Mouse (Mus musculus): ENCODE measurements around the gene Dpp6.

Dpp6 gene

GRCm38 (mm10) chr5:27306497-27307152 is 489.6 kb downstream of the Dpp6 start:
- DNase-seq, result no peak

GRCm38 (mm10) chr5:27310217-27310616 is 493.2 kb downstream of the Dpp6 start:
- DNase-seq, result no peak

GRCm38 (mm10) chr5:27316674-27317073 is 499.7 kb downstream of the Dpp6 start:
- no peak for DNase-seq

GRCm38 (mm10) chr5:27317264-27317663 is 500.3 kb downstream of the Dpp6 start:
- no peak for DNase-seq

GRCm38 (mm10) chr5:27317832-27318231 is 500.8 kb downstream of the Dpp6 start:
- no peak for DNase-seq

- no peak for DNase-seq
Measured at GRCm38 (mm10) chr5:27319731-27320130, 502.7 kb downstream of the Dpp6 start.

DNA sequence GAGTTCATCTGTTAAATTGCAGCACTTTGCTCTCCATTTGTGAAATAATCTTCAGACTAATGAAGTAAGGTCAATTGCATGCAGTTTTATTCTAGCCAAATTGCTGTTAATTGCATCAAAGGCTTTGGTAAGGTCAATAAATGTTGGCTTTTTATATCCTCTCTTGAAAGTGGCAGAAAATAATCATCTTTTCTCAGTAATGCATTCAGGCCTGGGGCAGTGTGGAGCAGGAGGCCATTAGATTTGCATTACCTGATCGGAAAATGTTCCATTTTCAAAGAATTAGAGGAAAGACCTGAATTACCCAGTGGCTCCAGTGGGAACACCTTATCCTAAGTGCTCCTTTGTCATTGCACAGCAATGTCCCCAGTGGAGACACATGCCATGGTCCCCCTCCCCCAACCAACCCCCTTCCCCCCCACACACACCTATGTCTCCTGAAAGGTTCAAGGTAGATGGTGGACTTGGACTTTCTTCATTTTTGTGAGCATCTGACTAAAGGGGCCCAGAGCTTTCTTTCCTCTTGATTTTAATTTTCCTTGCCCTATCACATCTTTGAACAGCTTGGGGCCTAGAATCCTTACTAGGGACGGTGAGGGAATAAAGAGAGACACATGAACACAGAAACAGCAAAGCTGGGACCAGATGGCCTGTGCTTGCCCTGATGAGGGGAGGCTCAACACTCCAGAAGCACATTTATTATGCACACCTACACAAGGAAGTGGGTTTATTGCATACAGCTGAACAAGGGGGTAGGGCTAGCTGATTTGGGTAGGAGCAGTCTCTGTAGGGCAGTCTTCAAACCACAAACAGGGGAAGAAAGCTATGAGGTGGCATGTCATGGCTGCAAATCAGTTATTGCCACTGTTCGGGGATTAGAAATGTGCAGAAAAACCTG is 506.1 kb downstream of the Dpp6 start:
- no peak for DNase-seq

GRCm38 (mm10) chr5:27324346-27324928 is 507.4 kb downstream of the Dpp6 start:
- no peak for DNase-seq

DNA sequence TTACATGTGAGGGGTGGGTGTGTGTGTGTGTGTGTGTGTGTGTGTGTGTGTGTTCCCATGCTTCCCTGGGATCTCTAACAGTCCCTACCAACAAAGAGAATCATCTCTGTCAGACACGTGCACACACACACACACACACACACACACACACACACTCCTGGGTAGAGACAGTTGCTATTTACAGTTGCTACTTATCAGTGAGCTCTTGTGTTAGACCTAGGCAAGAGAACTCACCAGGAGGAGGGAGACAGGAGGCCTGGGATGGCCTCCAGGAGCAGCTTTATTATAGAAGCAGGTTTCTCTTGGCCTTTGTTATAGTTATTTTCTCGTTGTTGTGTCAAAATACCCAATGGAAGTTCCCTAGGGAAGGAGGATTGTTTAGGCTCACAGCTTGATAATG is 519.7 kb downstream of the Dpp6 start:
- no peak for DNase-seq

DNA sequence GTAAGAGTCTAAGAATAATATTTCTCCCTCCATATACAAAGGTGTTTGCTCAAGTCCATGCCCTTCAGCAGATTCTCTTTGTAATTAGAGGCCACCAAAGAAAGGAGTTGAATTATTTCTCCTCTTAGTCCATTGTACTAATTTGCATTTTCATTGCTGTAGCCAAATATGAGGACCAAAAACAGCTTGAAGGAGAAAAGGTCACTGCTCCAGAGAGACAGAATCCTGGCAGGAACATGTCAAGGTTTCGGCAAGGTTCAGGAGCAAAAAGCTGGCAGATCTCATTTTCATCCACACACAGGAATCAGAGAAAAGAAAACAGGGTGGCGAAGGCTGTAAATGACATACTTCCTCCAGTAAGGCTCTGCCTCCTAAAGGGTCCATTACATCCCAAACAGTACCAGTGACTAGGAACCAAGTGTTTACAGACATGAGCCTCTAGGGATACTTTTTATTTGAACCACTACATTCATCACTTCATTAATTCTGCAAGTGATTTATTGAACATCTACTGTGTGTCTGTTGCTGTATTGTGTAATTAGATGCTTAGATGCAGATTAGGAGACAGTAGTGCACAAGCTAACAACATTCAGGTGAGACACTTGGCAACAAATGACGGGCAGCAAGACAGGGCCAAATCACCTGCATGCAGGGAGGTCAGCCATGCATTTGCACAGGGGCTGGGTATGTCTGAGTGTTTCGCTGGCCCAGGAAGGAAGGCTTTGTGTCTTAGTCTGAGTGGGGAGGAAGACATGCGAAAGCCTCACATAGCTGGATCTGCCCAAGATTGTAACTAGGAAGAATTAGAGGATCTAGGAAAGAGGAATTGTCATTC is 522.4 kb downstream of the Dpp6 start:
- DNase-seq, result no peak

DNA sequence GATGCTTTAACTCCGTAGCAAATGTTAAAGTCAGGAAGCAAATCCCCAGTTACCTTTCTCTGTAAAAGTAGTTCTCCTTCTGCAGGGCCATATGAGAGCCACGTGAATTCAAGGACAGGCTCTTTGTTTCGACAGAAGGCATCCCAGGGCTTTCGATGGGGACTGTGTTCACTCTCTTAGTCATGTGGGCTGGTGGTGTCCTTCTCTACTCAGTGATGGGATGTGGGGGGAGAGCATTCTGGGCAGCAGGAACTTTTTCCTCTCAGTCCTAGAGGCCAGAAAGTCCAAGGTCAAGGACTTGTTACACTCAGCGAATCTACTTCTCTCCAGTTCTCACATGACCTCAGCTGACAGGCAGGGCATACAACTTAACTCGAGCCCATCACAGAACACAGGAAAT is 525.3 kb downstream of the Dpp6 start:
- no peak for DNase-seq

GRCm38 (mm10) chr5:27343626-27344025 is 526.6 kb downstream of the Dpp6 start:
- DNase-seq, result no peak

- DNase-seq, result no peak
Measured at GRCm38 (mm10) chr5:27348181-27349095, 531.4 kb downstream of the Dpp6 start.

DNA sequence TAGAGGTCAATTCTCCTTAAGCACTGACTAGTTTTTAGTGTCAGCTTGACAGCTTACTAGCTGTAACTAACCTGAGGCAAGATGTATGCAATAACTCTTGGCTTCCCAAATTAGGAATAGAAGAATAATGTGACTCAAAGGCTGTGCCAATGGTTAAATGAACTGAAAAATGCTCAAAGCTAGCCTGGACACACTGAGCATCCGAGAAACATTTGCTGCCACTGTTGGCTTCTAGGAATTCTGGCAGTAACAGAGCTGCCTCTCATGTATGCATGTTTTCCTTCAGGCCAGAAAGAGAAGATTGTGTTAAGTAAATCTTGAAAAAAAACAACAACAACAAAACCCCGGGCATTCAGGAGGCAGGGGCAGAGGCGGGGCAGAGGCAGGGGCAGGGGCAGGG is 540.6 kb downstream of the Dpp6 start:
- DNase-seq, result no peak

DNA sequence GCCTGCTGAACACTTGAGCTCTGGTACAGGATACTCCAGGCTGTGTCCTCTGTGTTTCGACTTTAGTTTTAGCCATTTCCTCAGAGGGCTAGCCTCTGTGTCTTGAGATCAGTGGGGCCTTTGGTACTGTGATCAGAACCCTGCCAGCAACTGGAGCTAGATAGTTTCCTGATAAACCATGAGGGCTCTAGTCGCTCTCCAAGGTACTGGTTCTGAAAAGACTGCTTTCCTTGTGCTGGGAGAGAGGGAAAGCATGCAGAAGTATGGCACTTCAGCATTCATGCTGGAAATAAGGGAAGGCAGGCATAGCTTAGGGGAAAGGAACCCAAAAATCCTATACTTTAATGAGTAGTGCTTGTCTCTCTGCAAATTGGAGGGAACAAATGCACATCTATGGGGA is 548.9 kb downstream of the Dpp6 start:
- DNase-seq, result no peak

DNA sequence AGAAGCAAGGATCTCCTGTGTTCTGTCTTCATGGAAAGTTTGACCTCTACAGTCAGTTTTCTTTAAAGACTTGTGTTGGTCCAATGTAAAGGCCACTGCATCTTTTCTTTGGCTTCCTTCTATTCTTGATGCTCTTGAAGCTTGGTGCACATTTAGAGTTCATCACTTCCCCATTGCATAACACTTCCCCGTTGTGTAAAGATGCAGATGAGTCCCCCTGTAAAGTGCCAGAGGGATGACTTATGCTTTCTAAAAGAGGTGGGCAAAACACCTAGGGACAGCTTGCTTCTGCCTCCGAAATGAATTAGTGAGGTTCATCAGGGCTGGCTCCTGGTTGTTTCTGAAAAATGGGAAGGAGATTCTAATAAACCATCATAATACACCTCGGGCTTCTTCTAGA is 553.8 kb downstream of the Dpp6 start:
- no peak for DNase-seq

- no peak for DNase-seq
Measured at GRCm38 (mm10) chr5:27373931-27374330, 556.9 kb downstream of the Dpp6 start.

GRCm38 (mm10) chr5:27375841-27376240 is 558.8 kb downstream of the Dpp6 start:
- no peak for DNase-seq

GRCm38 (mm10) chr5:27380656-27381385 is 563.8 kb downstream of the Dpp6 start:
- DNase-seq, result no peak

DNA sequence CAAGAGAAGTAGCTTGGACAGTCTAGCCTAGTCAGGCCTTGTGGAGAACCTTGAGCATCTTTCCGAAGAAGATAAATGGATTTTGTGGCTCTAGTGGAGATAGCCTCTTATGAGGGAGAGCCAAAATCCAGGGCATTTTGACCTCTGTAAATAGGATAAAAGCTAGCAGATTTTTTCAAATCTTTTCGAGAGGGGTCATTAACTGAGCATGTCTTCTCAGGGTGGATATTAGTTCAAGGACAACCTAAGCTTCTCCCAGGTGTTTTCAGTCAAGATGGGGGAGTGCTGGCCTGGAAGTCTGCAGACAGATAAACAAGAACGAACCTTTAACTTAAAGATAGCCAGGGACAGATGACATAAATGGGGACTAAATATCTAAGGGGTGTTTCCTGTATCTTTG is 581.4 kb downstream of the Dpp6 start:
- DNase-seq, result no peak

GRCm38 (mm10) chr5:27399111-27399510 is 582.1 kb downstream of the Dpp6 start:
- no peak for DNase-seq
